In genomic region chr4:137751717-137752116, GRCm38 (mm10) we compare ENCODE assay signal across 9 mouse cellular contexts. TPM values are rescaled to one million over a fixed set of nuclear protein-coding genes. Genes with fewer than 3 reads are reported as not detected.
DNase-seq lines count a peak whose midpoint lies in the region; ATAC-seq lines count a peak whose summit lies in the region.
"Had no signal": no experiment of that assay in that cellular context is flagged by ENCODE, and none has a peak within 500 bp of the region (broad histone marks: within the 10 kb centered on the region; RNA-seq: fewer than 3 reads in every experiment).

No protein-coding gene starts in this region.

- no peak overlapping the region for H3K9ac ChIP-seq in forebrain, embryonic 16.5 days (replicated peaks; ENCODE audit: low read depth, low read length)
- H3K9ac ChIP-seq in limb, embryonic 15.5 days = no peak overlapping the region
- H3K9ac ChIP-seq: neural tube, embryonic 13.5 days had no signal

- no peak for DNase-seq in forebrain, embryonic 10.5 days (ENCODE audit: extremely low spot score, low spot score)
- peak; percentile 69 for DNase-seq in urinary bladder, postnatal 14 days (ENCODE audit: low spot score)
- no peak for DNase-seq in urinary bladder, postnatal 25 days (ENCODE audit: low spot score)
- DNase-seq in MN1 (ENCODE audit: low spot score) = no peak
- no peak for DNase-seq in left cerebral cortex, postnatal 25 days (ENCODE audit: low spot score in 2 of 2)
- no peak for DNase-seq in gastrocnemius, postnatal 10 days

- intact Hi-C loops in left cerebral cortex, postnatal 25 days (cut with DNase I) = no loop called here

- no peaks in the 10 kb centered on the region; the same call in 1 of the 2 replicates for H3K27me3 ChIP-seq in forebrain, embryonic 10.5 days (ENCODE audit: poor library complexity, severe bottlenecking)
- H3K27me3 ChIP-seq in forebrain, embryonic 16.5 days (replicated peaks; ENCODE audit: control insufficient read depth, insufficient read depth, low read length) = no peaks in the 10 kb centered on the region
- no peaks in the 10 kb centered on the region; the same call in 1 of the 2 replicates for H3K27me3 ChIP-seq in limb, embryonic 15.5 days
- H3K27me3 ChIP-seq: neural tube, embryonic 13.5 days had no signal

- peaks cover 36% of the 10 kb centered on the region for H3K4me1 ChIP-seq in forebrain, embryonic 10.5 days
- no peaks in the 10 kb centered on the region for H3K4me1 ChIP-seq in forebrain, embryonic 16.5 days (replicated peaks; ENCODE audit: control insufficient read depth, insufficient read depth, low read length)
- peaks cover 39% of the 10 kb centered on the region for H3K4me1 ChIP-seq in limb, embryonic 15.5 days

- no peaks in the 10 kb centered on the region for H3K9me3 ChIP-seq in forebrain, embryonic 10.5 days
- no peaks in the 10 kb centered on the region for H3K9me3 ChIP-seq in forebrain, embryonic 16.5 days (ENCODE audit: control insufficient read depth, low read length)
- H3K9me3 ChIP-seq in limb, embryonic 15.5 days = no peaks in the 10 kb centered on the region
- H3K9me3 ChIP-seq: neural tube, embryonic 13.5 days had no signal

- WGBS in forebrain, embryonic 10.5 days = 90% methylated on average over 9 of the region's 9 CpGs
- 53% methylated on average over 9 of the region's 9 CpGs for WGBS in forebrain, embryonic 16.5 days
- 40% methylated on average over 9 of the region's 9 CpGs for WGBS in limb, embryonic 15.5 days

- ATAC-seq in forebrain, embryonic 16.5 days = no peak
- ATAC-seq in limb, embryonic 15.5 days (ENCODE audit: insufficient number of reproducible peaks, low FRiP score, low TSS enrichment, low read depth) = peak; percentile 15; the same call in 1 of the 2 replicates

- no peaks in the 10 kb centered on the region for H3K36me3 ChIP-seq in forebrain, embryonic 10.5 days (replicated peaks)
- no peaks in the 10 kb centered on the region for H3K36me3 ChIP-seq in forebrain, embryonic 16.5 days (ENCODE audit: control insufficient read depth, insufficient read depth)
- H3K36me3 ChIP-seq in limb, embryonic 15.5 days = no peaks in the 10 kb centered on the region
- H3K36me3 ChIP-seq: neural tube, embryonic 13.5 days had no signal

- H3K27ac ChIP-seq in forebrain, embryonic 10.5 days = peak overlapping the region; percentile 62
- H3K27ac ChIP-seq in forebrain, embryonic 16.5 days (ENCODE audit: low read length) = no peak overlapping the region
- H3K27ac ChIP-seq in limb, embryonic 15.5 days = peak overlapping the region; percentile 51
- H3K27ac ChIP-seq: neural tube, embryonic 13.5 days had no signal

- H3K4me3 ChIP-seq in forebrain, embryonic 10.5 days = no peak overlapping the region
- no peak overlapping the region for H3K4me3 ChIP-seq in forebrain, embryonic 16.5 days (replicated peaks; ENCODE audit: low read length)
- no peak overlapping the region for H3K4me3 ChIP-seq in limb, embryonic 15.5 days
- H3K4me3 ChIP-seq: neural tube, embryonic 13.5 days had no signal

- H3K4me2 ChIP-seq in forebrain, embryonic 16.5 days (ENCODE audit: low read length) = no peak overlapping the region
- H3K4me2 ChIP-seq in limb, embryonic 15.5 days = no peak overlapping the region
- H3K4me2 ChIP-seq: neural tube, embryonic 13.5 days had no signal

RNA-seq across cellular contexts. Expression of gene Alpl, which starts 44.5 kb away (rescaled TPM):
- 20.3 and 20.7 TPM in 2 replicates for polyA plus RNA-seq in forebrain, embryonic 10.5 days (2016; fragmentation: Nextera tagmentation; extraction: Ambion mirVana)
- 7.6 and 10.5 TPM in 2 replicates for polyA plus RNA-seq in forebrain, embryonic 16.5 days (2015; fragmentation: Nextera tagmentation; extraction: Ambion mirVana)
- polyA plus RNA-seq in limb, embryonic 15.5 days (2015; fragmentation: Nextera tagmentation; extraction: Ambion mirVana) = 43.5 and 68.6 TPM in 2 replicates
- total RNA-seq in left cerebral cortex, postnatal 25 days (2021) = 1 to 10 TPM; 7.1 to 7.8 TPM
- 10 to 100 TPM in 1 of 2 experiments, 1 to 10 TPM in 1; 2.7 to 20.8 TPM for total RNA-seq in gastrocnemius, postnatal 10 days (2021)
